18 mouse cellular contexts compared by ENCODE assay signal in the genomic region with DNA sequence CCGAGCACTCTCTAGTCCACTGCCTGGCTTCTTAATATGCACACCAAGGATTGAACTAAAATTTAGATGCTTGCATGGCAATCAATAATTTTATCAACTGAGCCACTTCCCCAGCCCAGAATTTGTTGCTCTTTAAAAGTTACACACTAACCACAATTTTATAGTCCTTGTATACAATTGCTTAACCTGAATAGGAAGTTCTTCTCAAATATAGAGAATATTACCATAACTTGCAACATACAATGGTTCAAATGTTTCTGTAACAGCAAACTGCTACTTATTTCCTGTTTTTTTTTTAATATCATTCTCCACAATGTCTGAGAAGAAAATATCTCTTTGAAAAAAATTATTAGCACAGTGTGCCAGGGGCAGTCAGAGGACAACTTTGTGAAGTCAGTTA.
"Had no signal": no experiment of that assay in that cellular context is flagged by ENCODE, and none has a peak within 500 bp of the region (broad histone marks: within the 10 kb centered on the region; RNA-seq: fewer than 3 reads in every experiment).

No protein-coding gene starts in this region.

- DNase-seq: gastrocnemius, adult 2 months; gastrocnemius, postnatal 10 days; gastrocnemius, postnatal 25 days; heart, adult 18-20 months; heart, postnatal 14 days; heart, postnatal 4 days; kidney, adult 2 months; kidney, adult 9 months; kidney, postnatal 14 days; kidney, postnatal 36 days; layer of hippocampus, adult 9-11 months; layer of hippocampus, postnatal 36 days; left cerebral cortex, postnatal 4 days had no signal

- ATAC-seq: hindbrain, embryonic 16.5 days; inflammation-experienced regulatory T-cells, adult 6 months; intestine, embryonic 15.5 days; intestine, postnatal 0 days; liver, embryonic 12.5 days had no signal
